Mouse (Mus musculus): ENCODE measurements at regions not wholly inside any gene's neighbourhood (a gene's known extent, or its start where the extent isn't known, plus 50 kb on each side); places are given as distances from the start of the nearest gene placed in this dataset.

DNA sequence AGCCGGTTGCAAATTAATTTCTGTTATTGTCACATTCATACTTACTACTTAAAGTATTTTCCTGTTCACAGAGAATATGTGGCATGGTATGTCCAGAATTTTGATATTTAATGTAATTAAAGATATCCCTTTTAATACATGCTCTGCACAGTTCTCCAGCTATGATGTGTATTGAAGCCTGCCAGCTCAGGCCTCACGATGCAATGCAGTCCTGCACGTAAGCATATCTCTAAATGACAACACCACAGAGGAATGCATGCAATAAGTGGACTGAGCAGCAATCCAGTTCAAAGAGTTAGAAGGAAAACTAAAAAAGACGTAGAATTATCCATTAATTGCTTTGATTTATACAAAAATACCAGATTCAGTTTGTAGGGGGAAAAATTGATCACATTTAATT lies 373.4 kb downstream of the Ptprc start:
- ATAC-seq (ENCODE audit: low FRiP score, low read depth), result no peak
- WGBS, result 70% methylated on average over 4 of the region's 4 CpGs
- no peak overlapping the region for H3K4me2 ChIP-seq (replicated peaks; ENCODE audit: low read depth, low read length, severe bottlenecking)
- no peak overlapping the region for H3K4me3 ChIP-seq (replicated peaks; ENCODE audit: low read length)
- H3K27ac ChIP-seq (replicated peaks; ENCODE audit: low read depth, low read length), result no peak overlapping the region
- no peak overlapping the region for H3K9ac ChIP-seq (ENCODE audit: low read depth, low read length, severe bottlenecking)
- DNase-seq (ENCODE audit: low spot score), result no peak
- no peaks in the 10 kb centered on the region for H3K27me3 ChIP-seq (ENCODE audit: control insufficient read depth, insufficient read depth, low read length)
- no peaks in the 10 kb centered on the region for H3K4me1 ChIP-seq (ENCODE audit: control insufficient read depth, insufficient read depth, low read length)
- TF ChIP-seq POLR2A (IDR thresholded peaks at IDR 0.05; ENCODE audit: borderline replicate concordance, extremely low read depth, insufficient read depth, insufficient read length), result no peak
- H3K9me3 ChIP-seq (ENCODE audit: control insufficient read depth, low read length), result no peaks in the 10 kb centered on the region
- H3K36me3 ChIP-seq (ENCODE audit: control insufficient read depth, insufficient read depth, low read length), result no peaks in the 10 kb centered on the region

DNA sequence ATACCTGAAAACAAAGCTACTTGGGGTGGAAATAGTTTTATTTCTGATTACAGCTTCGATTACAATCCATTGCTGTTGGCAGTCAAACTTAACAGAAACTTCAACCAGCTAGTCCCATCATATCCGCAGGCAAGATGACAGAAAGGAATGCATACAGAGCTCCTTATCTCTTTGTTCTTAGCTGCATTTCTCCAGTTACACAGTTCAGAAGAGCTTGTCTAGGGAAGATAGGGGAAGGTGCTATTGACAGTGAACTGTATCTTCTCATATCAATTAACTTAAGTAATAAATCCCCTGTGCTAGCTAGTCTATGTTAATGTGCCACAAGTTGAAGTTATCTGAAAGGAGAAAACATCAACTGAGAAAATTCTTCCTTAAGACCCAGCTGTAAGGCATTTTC lies 374.8 kb downstream of the Ptprc start:
- Histone ChIP-seq H3K9ac (ENCODE audit: low read depth, low read length, severe bottlenecking) (no peak overlapping the region), H3K4me3 (replicated peaks; ENCODE audit: low read length) (no peak overlapping the region), H3K27ac (replicated peaks; ENCODE audit: low read depth, low read length) (no peak overlapping the region), H3K36me3 (ENCODE audit: control insufficient read depth, insufficient read depth, low read length) (no peaks in the 10 kb centered on the region), H3K4me2 (replicated peaks; ENCODE audit: low read depth, low read length, severe bottlenecking) (no peak overlapping the region), H3K4me1 (ENCODE audit: control insufficient read depth, insufficient read depth, low read length) (no peaks in the 10 kb centered on the region), H3K9me3 (ENCODE audit: control insufficient read depth, low read length) (no peaks in the 10 kb centered on the region), H3K27me3 (ENCODE audit: control insufficient read depth, insufficient read depth, low read length) (no peaks in the 10 kb centered on the region)
- ATAC-seq (ENCODE audit: low FRiP score, low read depth) (no peak), DNase-seq (ENCODE audit: low spot score) (no peak)
- 67% methylated on average over 2 of the region's 2 CpGs for WGBS
- TF ChIP-seq POLR2A (IDR thresholded peaks at IDR 0.05; ENCODE audit: borderline replicate concordance, extremely low read depth, insufficient read depth, insufficient read length), result no peak

DNA sequence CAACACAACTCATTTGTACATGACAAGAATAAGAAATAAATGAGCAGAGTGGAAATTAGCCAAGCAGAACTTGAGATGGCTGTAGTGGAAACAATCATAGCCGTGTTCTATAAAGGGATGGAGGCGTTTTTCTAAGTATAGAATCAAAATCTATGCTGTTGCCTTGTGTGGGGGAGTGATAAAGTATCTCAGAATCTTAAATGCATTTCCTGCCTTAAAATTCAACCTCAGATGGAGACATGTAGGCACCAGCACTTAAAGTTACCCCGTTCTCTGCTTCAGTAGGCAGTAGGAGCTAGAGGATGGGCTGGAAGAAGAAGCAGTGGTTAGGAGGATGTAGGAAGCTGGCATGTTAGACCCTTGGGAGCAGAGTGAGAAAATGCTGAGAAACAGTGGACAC lies 386.7 kb downstream of the Ptprc start:
- TF ChIP-seq POLR2A (IDR thresholded peaks at IDR 0.05; ENCODE audit: borderline replicate concordance, extremely low read depth, insufficient read depth, insufficient read length), result no peak
- Histone ChIP-seq H3K9me3 (ENCODE audit: control insufficient read depth, low read length) (no peaks in the 10 kb centered on the region), H3K4me3 (replicated peaks; ENCODE audit: low read length) (no peak overlapping the region), H3K27ac (replicated peaks; ENCODE audit: low read depth, low read length) (no peak overlapping the region), H3K27me3 (ENCODE audit: control insufficient read depth, insufficient read depth, low read length) (no peaks in the 10 kb centered on the region), H3K9ac (ENCODE audit: low read depth, low read length, severe bottlenecking) (no peak overlapping the region), H3K4me2 (replicated peaks; ENCODE audit: low read depth, low read length, severe bottlenecking) (no peak overlapping the region), H3K4me1 (ENCODE audit: control insufficient read depth, insufficient read depth, low read length) (no peaks in the 10 kb centered on the region), H3K36me3 (ENCODE audit: control insufficient read depth, insufficient read depth, low read length) (no peaks in the 10 kb centered on the region)
- WGBS, result 77% methylated on average over 3 of the region's 3 CpGs
- no peak for DNase-seq (ENCODE audit: low spot score)
- no peak for ATAC-seq (ENCODE audit: low FRiP score, low read depth)

DNA sequence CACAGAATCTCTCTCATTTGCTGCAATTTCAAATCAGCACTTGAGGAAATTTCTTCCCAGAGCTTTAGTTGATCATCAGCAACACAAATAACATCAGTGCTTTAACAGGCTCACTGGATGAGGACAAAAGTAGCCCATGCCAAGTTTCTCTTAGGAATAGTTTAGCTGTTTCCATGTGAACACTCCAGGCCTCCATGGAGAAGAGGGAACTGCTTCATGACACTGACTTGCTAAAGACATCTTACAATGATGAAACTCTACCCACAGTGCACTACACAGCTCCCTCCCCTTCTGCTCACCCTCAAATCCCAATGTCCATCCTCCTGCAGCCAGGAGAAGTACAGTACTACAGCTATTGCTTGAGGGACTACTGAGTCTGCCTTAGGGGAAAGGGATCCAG lies 388.9 kb downstream of the Ptprc start:
- Histone ChIP-seq H3K4me1 (ENCODE audit: control insufficient read depth, insufficient read depth, low read length) (no peaks in the 10 kb centered on the region), H3K4me2 (replicated peaks; ENCODE audit: low read depth, low read length, severe bottlenecking) (no peak overlapping the region), H3K9me3 (ENCODE audit: control insufficient read depth, low read length) (no peaks in the 10 kb centered on the region), H3K27me3 (ENCODE audit: control insufficient read depth, insufficient read depth, low read length) (no peaks in the 10 kb centered on the region), H3K36me3 (ENCODE audit: control insufficient read depth, insufficient read depth, low read length) (no peaks in the 10 kb centered on the region), H3K27ac (replicated peaks; ENCODE audit: low read depth, low read length) (no peak overlapping the region), H3K9ac (ENCODE audit: low read depth, low read length, severe bottlenecking) (no peak overlapping the region), H3K4me3 (replicated peaks; ENCODE audit: low read length) (no peak overlapping the region)
- TF ChIP-seq POLR2A (IDR thresholded peaks at IDR 0.05; ENCODE audit: borderline replicate concordance, extremely low read depth, insufficient read depth, insufficient read length), result no peak
- DNase-seq (ENCODE audit: low spot score) (no peak), ATAC-seq (ENCODE audit: low FRiP score, low read depth) (no peak)

DNA sequence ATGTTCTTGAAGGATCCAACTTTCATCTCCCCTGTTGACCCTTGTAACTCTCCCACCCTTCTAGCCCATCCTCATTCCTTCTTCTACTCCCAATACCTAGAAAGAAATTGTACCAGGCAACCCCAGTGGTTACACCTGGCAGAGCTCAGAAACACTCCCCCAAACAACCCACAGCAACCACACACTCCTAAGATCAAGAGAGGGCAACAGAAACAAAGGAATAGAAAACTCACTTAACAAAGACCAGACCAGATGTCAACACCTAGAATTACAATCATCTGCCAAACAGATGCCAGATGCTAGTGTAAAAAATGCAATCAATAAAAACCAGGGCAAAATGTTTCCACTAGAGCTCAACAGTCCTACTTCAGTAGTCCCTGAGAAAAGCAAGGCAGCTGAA lies 400.9 kb downstream of the Ptprc start:
- H3K27ac ChIP-seq (replicated peaks; ENCODE audit: low read depth, low read length), result no peak overlapping the region
- H3K9ac ChIP-seq (ENCODE audit: low read depth, low read length, severe bottlenecking), result no peak overlapping the region
- H3K4me2 ChIP-seq (replicated peaks; ENCODE audit: low read depth, low read length, severe bottlenecking), result no peak overlapping the region
- ATAC-seq (ENCODE audit: low FRiP score, low read depth), result no peak
- TF ChIP-seq POLR2A (IDR thresholded peaks at IDR 0.05; ENCODE audit: borderline replicate concordance, extremely low read depth, insufficient read depth, insufficient read length), result no peak
- H3K9me3 ChIP-seq (ENCODE audit: control insufficient read depth, low read length), result no peaks in the 10 kb centered on the region
- H3K4me3 ChIP-seq (replicated peaks; ENCODE audit: low read length), result no peak overlapping the region
- H3K4me1 ChIP-seq (ENCODE audit: control insufficient read depth, insufficient read depth, low read length), result no peaks in the 10 kb centered on the region
- no peaks in the 10 kb centered on the region for H3K27me3 ChIP-seq (ENCODE audit: control insufficient read depth, insufficient read depth, low read length)
- DNase-seq (ENCODE audit: low spot score), result peak; percentile 31
- no peaks in the 10 kb centered on the region for H3K36me3 ChIP-seq (ENCODE audit: control insufficient read depth, insufficient read depth, low read length)

DNA sequence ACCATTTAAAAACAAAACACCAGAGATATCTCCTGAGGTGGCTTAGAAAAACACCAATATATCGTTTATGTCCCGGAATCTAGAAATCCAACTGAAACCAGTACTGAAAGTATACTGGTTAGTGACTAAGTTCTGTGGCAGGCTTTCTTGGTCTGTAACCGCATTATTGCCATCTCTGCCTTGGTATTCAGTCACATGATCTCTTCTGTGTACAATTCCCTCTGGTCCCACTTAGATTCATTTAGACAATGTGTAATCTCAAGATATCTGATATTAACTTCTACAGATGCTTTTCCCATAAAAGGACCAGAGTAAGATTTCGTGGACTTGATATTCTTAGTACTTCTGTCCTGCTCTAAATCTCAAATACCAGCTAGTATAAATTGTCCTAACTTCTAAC lies 414.7 kb downstream of the Ptprc start:
- H3K27me3 ChIP-seq (ENCODE audit: control insufficient read depth, insufficient read depth, low read length), result no peaks in the 10 kb centered on the region
- no peak overlapping the region for H3K9ac ChIP-seq (ENCODE audit: low read depth, low read length, severe bottlenecking)
- no peak for TF ChIP-seq POLR2A (IDR thresholded peaks at IDR 0.05; ENCODE audit: borderline replicate concordance, extremely low read depth, insufficient read depth, insufficient read length)
- H3K4me3 ChIP-seq (replicated peaks; ENCODE audit: low read length), result no peak overlapping the region
- no peaks in the 10 kb centered on the region for H3K9me3 ChIP-seq (ENCODE audit: control insufficient read depth, low read length)
- H3K36me3 ChIP-seq (ENCODE audit: control insufficient read depth, insufficient read depth, low read length), result no peaks in the 10 kb centered on the region
- H3K4me1 ChIP-seq (ENCODE audit: control insufficient read depth, insufficient read depth, low read length), result no peaks in the 10 kb centered on the region
- no peak for DNase-seq (ENCODE audit: low spot score)
- no peak for ATAC-seq (ENCODE audit: low FRiP score, low read depth)
- 92% methylated on average over 4 of the region's 4 CpGs for WGBS
- no peak overlapping the region for H3K27ac ChIP-seq (replicated peaks; ENCODE audit: low read depth, low read length)
- no peak overlapping the region for H3K4me2 ChIP-seq (replicated peaks; ENCODE audit: low read depth, low read length, severe bottlenecking)

Measured in limb, embryonic 14.5 days (tissue).